Mouse (Mus musculus) liver, adult 2 months (tissue): ENCODE measurements around the gene Tagap. TPM values are rescaled to one million over a fixed set of nuclear protein-coding genes. Genes with fewer than 3 reads are reported as not detected.
A peak's percentile ranks its signal among the peaks of the same experiment; 100 is the strongest.

ENCODE experiments used
- DNase-seq: peaks from one replicate; pipeline ENCODE4 v3.0.0-alpha.2; 2011; ENCODE audit warnings: low read depth, low spot score; ENCODE audit errors: extremely low read depth
- H3K27ac ChIP-seq: fragments of 200-500 bp; replicated peaks from 2 replicates; pipeline ENCODE4 v1.5.1; 2012; ENCODE audit warnings: low read depth, mild to moderate bottlenecking, control low read depth, inconsistent platforms, low read length; ENCODE audit not compliant: insufficient read depth
- H3K27me3 ChIP-seq: fragments of 200-500 bp; 2 replicates; pipeline ENCODE4 v1.6.1; 2012; ENCODE audit warnings: mild to moderate bottlenecking, moderate library complexity, low read length, inconsistent platforms; ENCODE audit not compliant: control insufficient read depth, insufficient read depth
- H3K36me3 ChIP-seq: fragments of 200-500 bp; 2 replicates; pipeline ENCODE4 v1.6.1; 2012; ENCODE audit warnings: low read length, inconsistent platforms; ENCODE audit not compliant: control insufficient read depth, insufficient read depth
- H3K4me1 ChIP-seq: fragments of 200-500 bp; 2 replicates; pipeline ENCODE4 v1.6.1; 2011; ENCODE audit warnings: low read length; ENCODE audit not compliant: control insufficient read depth, insufficient read depth
- H3K4me3 ChIP-seq: fragments of 200-500 bp; 2 replicates; pipeline ENCODE4 v1.5.1; 2011; ENCODE audit warnings: low read depth, mild to moderate bottlenecking, control low read depth, low read length, moderate library complexity; ENCODE audit not compliant: insufficient read depth
- H3K79me2 ChIP-seq: fragments of 200-500 bp; 2 replicates; pipeline ENCODE4 v1.6.1; 2012; ENCODE audit warnings: inconsistent platforms, mild to moderate bottlenecking, low read length, moderate library complexity; ENCODE audit not compliant: control insufficient read depth, insufficient read depth
- H3K9ac ChIP-seq: fragments of 200-500 bp; 2 replicates; pipeline ENCODE4 v1.6.1; 2012; ENCODE audit warnings: low read depth, mild to moderate bottlenecking, control low read depth, inconsistent platforms, low read length
- CTCF ChIP-seq: fragments of 200-500 bp; IDR thresholded peaks from 2 replicates; pipeline ENCODE4 v1.5.1; 2011; ENCODE audit warnings: low read depth, low read length, control low read depth
- POLR2A ChIP-seq: fragments of 200-500 bp; IDR thresholded peaks from 2 replicates; pipeline ENCODE4 v1.6.1; 2011; ENCODE audit warnings: low read length, control low read depth; ENCODE audit not compliant: insufficient read depth; ENCODE audit errors: extremely low read depth
- WGBS: fragments of 180-500 bp; shearing (Covaris S2); methylation state at CpG from one replicate; pipeline ENCODE4 v1.1.7; 2018; 5-methylcytosine and 5-hydroxymethylcytosine counted together
- polyA plus RNA-seq: library from polyadenylated mRNA; depleted of rRNA; stranded (reverse); fragments of >200 nt; gene quantifications from 2 replicates; pipeline ENCODE4 v1.2.3, GENCODE M21; 2012; rRNA removed
- total RNA-seq: library from RNA; depleted of rRNA; stranded (reverse); fragments of >200 nt; gene quantifications from 2 replicates; pipeline ENCODE4 v1.2.3, GENCODE M21; 2014; rRNA removed

Gene Tagap
- total RNA-seq: 0.28 and 0.67 TPM in 2 replicates
- 0.26 and 0.51 TPM in 2 replicates for polyA plus RNA-seq

DNA sequence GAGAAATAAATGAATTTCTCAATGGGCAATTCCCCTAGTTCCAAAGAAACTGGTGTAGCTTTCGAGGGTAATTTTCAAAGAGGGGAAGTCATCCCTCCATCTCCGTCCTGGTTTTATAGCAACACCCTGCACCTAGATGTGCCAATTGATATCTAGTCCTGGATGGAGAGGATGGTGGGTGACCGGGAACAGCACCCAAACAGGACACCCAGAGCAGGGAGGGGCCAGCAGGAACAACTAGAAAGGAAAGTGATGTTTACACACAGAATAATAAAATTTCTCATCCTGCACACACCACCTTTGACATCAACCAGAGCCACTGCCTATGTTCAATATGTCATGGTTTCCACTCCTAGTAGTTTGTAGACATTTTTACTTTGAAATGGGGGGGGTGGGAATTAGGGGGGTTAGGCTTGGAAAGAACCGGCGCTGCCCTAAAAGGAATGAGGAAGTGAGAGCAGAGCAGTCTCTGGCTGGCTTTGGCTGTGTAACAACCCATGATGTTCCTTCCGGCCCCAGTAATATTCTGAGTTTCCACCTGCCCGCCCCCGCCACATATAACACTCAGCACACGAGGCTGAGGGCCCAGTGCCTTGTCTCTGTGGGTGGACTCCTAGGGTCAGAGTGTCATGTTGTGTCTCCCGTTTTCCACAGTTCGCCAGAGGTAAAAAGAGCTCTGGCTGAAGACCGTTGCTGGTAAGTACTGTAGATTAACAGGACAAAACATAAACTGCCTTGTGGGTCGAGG is at the start of gene Tagap:
Tagap (plus strand) TSS at position 588 of the 748 bp plus-strand sequence.
- Histone ChIP-seq H3K36me3 (no peaks in the 10 kb centered on the region), H3K27me3 (no peaks in the 10 kb centered on the region), H3K9ac (0 out of 2 replicates have a peak within 1 kb of the TSS, but pooled peaks have one; percentile 21), H3K27ac (no peak within 1 kb of the TSS), H3K4me3 (peak within 1 kb of the TSS; percentile 38; the same call in 1 of the 2 replicates), H3K79me2 (no peaks in the 10 kb centered on the region), H3K4me1 (peaks cover 2% of the 10 kb centered on the region; the same call in 1 of the 2 replicates)
- no peak for DNase-seq
- TF ChIP-seq POLR2A: no peak
- no peak for TF ChIP-seq CTCF
- WGBS: 55% methylated on average over 13 of the region's 13 CpGs

DNA sequence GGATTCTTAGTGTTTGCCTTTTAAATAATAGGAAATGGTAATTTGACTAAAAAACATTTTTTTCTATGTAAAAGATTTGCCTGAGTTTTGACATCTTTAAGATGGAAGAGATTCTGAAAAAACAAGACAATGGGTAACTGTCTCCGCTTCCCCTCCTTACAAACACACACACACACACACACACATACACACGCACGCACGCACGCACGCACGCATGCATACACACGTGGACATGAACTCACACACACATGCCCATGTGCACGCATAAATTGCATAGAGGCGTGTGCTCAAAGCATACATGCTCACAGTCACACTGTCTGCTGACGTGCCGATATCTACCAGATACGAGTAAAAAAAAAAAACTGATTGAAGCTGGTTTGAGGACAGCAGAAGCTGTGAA is 49.3 kb upstream of the Tagap start:
- no peaks in the 10 kb centered on the region for H3K4me1 ChIP-seq
- no peaks in the 10 kb centered on the region for H3K36me3 ChIP-seq
- no peak for TF ChIP-seq POLR2A
- no peak for TF ChIP-seq CTCF
- no peak overlapping the region for H3K4me3 ChIP-seq
- no peak overlapping the region for H3K27ac ChIP-seq
- H3K27me3 ChIP-seq: no peaks in the 10 kb centered on the region
- H3K9ac ChIP-seq: no peak overlapping the region
- 93% methylated on average over 13 of the region's 13 CpGs for WGBS
- H3K79me2 ChIP-seq: no peaks in the 10 kb centered on the region
- DNase-seq: no peak

DNA sequence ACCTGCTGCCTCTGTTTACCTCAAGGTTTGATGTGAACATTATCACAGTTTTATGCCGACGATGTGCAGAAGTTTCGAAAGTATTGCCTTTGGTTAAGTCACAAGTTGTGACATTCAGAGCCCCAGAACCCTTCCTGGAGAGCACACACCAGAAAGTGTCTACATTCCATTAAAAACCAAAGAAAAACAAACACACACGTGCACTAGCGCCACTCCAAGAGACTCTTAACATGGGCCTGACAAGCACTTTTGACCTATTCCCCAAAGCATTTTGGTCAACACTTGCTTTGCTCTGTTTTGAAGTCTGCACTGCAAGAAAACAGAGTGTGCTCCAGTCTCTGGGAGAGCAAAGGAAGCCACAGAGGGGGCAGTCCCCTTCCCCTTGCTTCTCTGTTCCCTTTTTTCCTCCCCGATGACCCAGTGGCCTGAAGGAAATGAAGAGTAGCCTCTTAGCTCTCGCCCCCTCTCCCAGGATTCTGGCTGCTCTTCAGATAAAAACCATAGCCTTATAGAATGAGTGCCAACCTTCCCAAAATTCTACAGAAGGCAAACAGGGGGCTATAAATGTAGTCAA is 48.5 kb upstream of the Tagap start:
- WGBS: 44% methylated on average over 7 of the region's 7 CpGs
- no peak for DNase-seq
- Histone ChIP-seq H3K79me2 (no peaks in the 10 kb centered on the region), H3K36me3 (no peaks in the 10 kb centered on the region), H3K9ac (no peak overlapping the region), H3K4me1 (no peaks in the 10 kb centered on the region), H3K4me3 (no peak overlapping the region), H3K27ac (no peak overlapping the region), H3K27me3 (no peaks in the 10 kb centered on the region)
- no peak for TF ChIP-seq CTCF
- no peak for TF ChIP-seq POLR2A

GRCm38 (mm10) chr17:7877878-7878277 is 47.9 kb upstream of the Tagap start:
- WGBS: 45% methylated on average over 2 of the region's 2 CpGs
- TF ChIP-seq POLR2A (no peak), CTCF (no peak)
- Histone ChIP-seq H3K4me3 (no peak overlapping the region), H3K4me1 (no peaks in the 10 kb centered on the region), H3K27ac (no peak overlapping the region), H3K27me3 (no peaks in the 10 kb centered on the region), H3K36me3 (no peaks in the 10 kb centered on the region), H3K9ac (no peak overlapping the region), H3K79me2 (no peaks in the 10 kb centered on the region)
- no peak for DNase-seq

GRCm38 (mm10) chr17:7879529-7879928 is 46.3 kb upstream of the Tagap start:
- H3K4me1 ChIP-seq: no peaks in the 10 kb centered on the region
- no peak for DNase-seq
- H3K27ac ChIP-seq: no peak overlapping the region
- 75% methylated on average over 4 of the region's 4 CpGs for WGBS
- H3K79me2 ChIP-seq: no peaks in the 10 kb centered on the region
- no peaks in the 10 kb centered on the region for H3K27me3 ChIP-seq
- TF ChIP-seq CTCF (no peak), POLR2A (no peak)
- no peak overlapping the region for H3K4me3 ChIP-seq
- no peaks in the 10 kb centered on the region for H3K36me3 ChIP-seq
- no peak overlapping the region for H3K9ac ChIP-seq

- Histone ChIP-seq H3K36me3 (no peaks in the 10 kb centered on the region), H3K4me3 (no peak overlapping the region), H3K27ac (no peak overlapping the region), H3K4me1 (no peaks in the 10 kb centered on the region), H3K27me3 (no peaks in the 10 kb centered on the region), H3K9ac (no peak overlapping the region), H3K79me2 (no peaks in the 10 kb centered on the region)
- DNase-seq: no peak
- TF ChIP-seq CTCF (no peak), POLR2A (no peak)
- 95% methylated on average over 11 of the region's 11 CpGs for WGBS
These were observed 42.7 kb upstream of the Tagap start for GRCm38 (mm10) chr17:7883126-7883525.
